Comparison of ENCODE assay signal across 19 mouse cellular contexts in the genomic region with DNA sequence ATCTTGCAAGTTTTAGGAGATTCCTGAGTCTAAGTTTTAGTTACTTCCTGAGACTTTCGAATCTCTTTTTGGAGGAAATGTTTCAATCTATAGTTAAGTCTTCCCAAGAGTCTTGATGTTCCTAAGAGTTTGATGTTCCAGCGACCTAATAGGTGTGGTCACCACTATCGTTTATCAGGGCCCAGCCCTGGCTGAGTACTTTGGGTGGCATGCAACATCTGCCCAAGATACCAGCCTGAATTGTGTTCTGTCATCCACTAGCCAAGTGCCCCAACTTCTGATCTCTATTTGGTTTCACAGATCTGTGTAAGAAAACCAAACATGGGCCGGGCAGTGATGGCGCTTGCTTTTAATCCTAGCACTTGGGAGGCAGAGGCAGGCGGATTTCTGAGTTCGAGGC. TPM values are rescaled to one million over a fixed set of nuclear protein-coding genes. Genes with fewer than 3 reads are reported as not detected.
"Had no signal": no experiment of that assay in that cellular context is flagged by ENCODE, and none has a peak within 500 bp of the region (broad histone marks: within the 10 kb centered on the region; RNA-seq: fewer than 3 reads in every experiment).

No protein-coding gene starts in this region.

- ATAC-seq: midbrain, embryonic 16.5 days had no signal

- DNase-seq: kidney, adult 18-20 months; kidney, postnatal 10 days; kidney, postnatal 4 days; lung, postnatal 14 days; retina, postnatal 1 day; right cerebral cortex, postnatal 4 days; spleen, adult 18-20 months; thymus, adult 2 months; thymus, postnatal 25 days had no signal

- H3K27ac ChIP-seq: layer of hippocampus, adult 2 months; limb, embryonic 12.5 days; lung, embryonic 15.5 days; macrophage; midbrain, embryonic 12.5 days; neural tube, embryonic 13.5 days; stomach, embryonic 15.5 days had no signal

- H3K4me2 ChIP-seq: limb, embryonic 12.5 days; lung, embryonic 15.5 days; midbrain, embryonic 12.5 days; neural tube, embryonic 13.5 days; stomach, embryonic 15.5 days had no signal

- H3K9me3 ChIP-seq: limb, embryonic 12.5 days; lung, embryonic 15.5 days; megakaryocyte, embryonic 14.5 days; midbrain, embryonic 12.5 days; neural tube, embryonic 13.5 days; stomach, embryonic 15.5 days had no signal

- H3K9ac ChIP-seq: limb, embryonic 12.5 days; lung, embryonic 15.5 days; midbrain, embryonic 12.5 days; neural tube, embryonic 13.5 days; stomach, embryonic 15.5 days had no signal

- H3K27me3 ChIP-seq: limb, embryonic 12.5 days; lung, embryonic 15.5 days; midbrain, embryonic 12.5 days; neural tube, embryonic 13.5 days; stomach, embryonic 15.5 days had no signal

- H3K4me3 ChIP-seq: layer of hippocampus, adult 2 months; limb, embryonic 12.5 days; lung, embryonic 15.5 days; megakaryocyte, embryonic 14.5 days; midbrain, embryonic 12.5 days; neural tube, embryonic 13.5 days; stomach, embryonic 15.5 days had no signal

RNA-seq across cellular contexts. Expression of gene Pde6g, which starts 2.1 kb away (rescaled TPM):
- polyA plus RNA-seq: limb, embryonic 12.5 days; macrophage; midbrain, embryonic 12.5 days had no signal

RNA-seq across cellular contexts. Expression of gene Tspan10, which starts 13.0 kb away (rescaled TPM):
- polyA plus RNA-seq: kidney, embryonic 14.5 days; limb, embryonic 12.5 days; lung, embryonic 15.5 days; midbrain, embryonic 12.5 days; midbrain, embryonic 16.5 days; neural tube, embryonic 13.5 days; stomach, embryonic 15.5 days had no signal
